Mouse (Mus musculus) right cerebral cortex, postnatal 36 days (tissue): Measurements from ENCODE around the gene Rimklb.
A peak's percentile ranks its signal among the peaks of the same experiment; 100 is the strongest.
"Not testable (repeated sequence)": the region's sequence is repeated elsewhere in the genome, so short reads cannot be mapped to it uniquely, and the experiment has no call there.

Experiments used
- DNase-seq, 2 experiments: peaks; one replicate each; pipeline ENCODE4 v3.0.0; 2022; ENCODE audit warnings: low spot score in 2 of 2, mixed read lengths in 1 of 2

Gene Rimklb

GRCm38 (mm10) chr6:122496501-122496900, 2.1 kb downstream of the Rimklb start:
- no peak for DNase-seq

- peak in 1 of 2 experiments; percentile 7 for DNase-seq
These were observed 3.3 kb downstream of the Rimklb start for GRCm38 (mm10) chr6:122495082-122495881.

GRCm38 (mm10) chr6:122493799-122494472, 4.6 kb downstream of the Rimklb start:
- DNase-seq: no peak

GRCm38 (mm10) chr6:122492479-122492878, 6.1 kb downstream of the Rimklb start:
- DNase-seq: no peak

GRCm38 (mm10) chr6:122491557-122491956, 7.0 kb downstream of the Rimklb start:
- peak; percentile 26 to 30 for DNase-seq

GRCm38 (mm10) chr6:122490929-122491512, 7.5 kb downstream of the Rimklb start:
- no peak for DNase-seq

DNA sequence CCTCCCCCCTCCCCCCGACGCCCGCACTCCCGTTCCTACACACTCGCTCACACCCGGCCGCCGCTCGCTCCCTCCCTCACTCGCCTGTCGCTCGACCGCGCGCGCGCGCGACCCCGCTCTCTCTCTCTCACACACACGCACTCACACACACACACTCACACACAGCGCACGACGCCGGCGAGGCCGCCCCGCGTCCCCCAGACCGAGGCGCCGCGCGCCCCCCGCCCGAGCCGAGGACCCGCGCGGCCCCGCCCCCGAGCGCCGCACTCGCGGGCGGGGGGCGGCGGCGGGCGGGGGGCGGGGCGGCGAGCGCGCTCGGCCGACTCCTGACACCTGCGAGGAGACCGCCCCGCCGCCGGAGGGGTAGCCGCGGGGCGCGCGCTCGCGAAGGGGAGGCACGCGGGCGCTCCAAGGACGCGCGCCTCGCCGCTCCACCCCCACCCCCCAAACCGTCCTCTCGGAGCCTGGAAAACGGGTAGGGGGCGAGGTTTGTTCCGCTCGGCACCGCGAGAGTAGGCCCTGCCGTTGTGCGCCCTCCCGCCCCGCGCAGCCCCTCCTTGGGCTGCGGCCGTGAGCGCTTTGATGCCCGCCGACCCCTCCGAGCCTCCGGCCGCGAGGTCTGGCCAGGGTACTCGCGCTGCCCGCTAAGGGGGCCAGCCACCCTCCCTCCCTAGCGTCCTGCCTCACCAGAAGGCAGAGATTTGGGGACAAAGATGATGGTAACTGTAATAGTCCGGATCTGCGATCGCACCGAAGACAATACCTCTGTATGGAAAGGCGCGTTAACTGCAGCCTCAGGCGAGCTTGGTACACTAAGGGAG, 12.1 kb downstream of the Rimklb start:
- peak; percentile 23 to 34 for DNase-seq

GRCm38 (mm10) chr6:122485401-122486296, 12.9 kb downstream of the Rimklb start:
- DNase-seq: peak in 1 of 2 experiments; percentile 23

DNA sequence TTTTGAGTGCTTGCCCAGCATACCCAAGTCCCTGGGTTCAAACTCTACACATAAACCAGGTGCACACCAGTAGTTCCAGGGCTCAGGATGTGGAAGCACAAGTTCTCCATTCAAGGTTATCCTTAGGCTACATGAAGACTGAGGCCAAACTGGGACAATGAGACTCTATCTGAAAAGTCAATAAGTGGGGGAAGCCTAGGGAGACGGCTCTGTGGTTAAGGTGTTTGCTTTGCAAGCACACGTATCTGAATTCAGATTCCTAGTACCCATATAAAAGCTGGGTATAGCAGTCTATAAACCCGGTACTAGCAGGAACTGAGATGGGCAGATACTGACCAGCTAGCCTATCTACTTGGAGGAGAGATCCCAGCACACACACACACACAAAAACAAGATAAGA, 20.5 kb downstream of the Rimklb start:
- DNase-seq: no peak

- DNase-seq: not testable (repeated sequence)
These were observed 27.1 kb downstream of the Rimklb start for GRCm38 (mm10) chr6:122471461-122471860.

GRCm38 (mm10) chr6:122470240-122470639, 28.3 kb downstream of the Rimklb start:
- DNase-seq: no peak

DNA sequence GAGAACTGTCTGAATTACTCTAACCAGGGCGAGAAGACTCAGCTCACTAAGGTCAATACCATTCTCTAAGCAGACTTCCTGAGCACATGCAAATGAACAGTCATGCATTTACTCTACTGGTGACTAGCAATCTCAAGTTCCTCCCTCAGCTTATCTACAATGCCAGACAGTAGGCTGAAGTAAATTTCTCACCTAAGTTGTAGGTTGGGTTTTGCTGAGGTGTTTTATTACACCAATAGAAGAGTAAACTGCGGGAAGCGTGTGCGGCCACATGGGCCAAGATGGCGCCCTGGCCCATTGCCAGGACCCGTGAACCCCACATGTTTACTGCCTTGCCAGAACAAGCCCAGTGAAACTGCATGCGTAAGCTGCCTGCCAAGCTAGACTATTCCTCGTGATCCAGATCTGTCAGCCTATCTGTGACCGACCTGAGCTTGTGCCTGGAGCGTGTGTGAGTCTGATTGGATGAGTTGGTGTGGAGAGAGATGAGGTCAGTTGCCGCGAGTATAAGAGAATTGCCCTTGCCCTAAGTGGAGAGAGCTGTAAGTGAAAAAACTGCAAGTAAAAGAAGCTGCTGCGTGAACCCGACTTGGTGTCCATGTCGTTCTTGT, 29.4 kb downstream of the Rimklb start:
- DNase-seq: no peak

DNA sequence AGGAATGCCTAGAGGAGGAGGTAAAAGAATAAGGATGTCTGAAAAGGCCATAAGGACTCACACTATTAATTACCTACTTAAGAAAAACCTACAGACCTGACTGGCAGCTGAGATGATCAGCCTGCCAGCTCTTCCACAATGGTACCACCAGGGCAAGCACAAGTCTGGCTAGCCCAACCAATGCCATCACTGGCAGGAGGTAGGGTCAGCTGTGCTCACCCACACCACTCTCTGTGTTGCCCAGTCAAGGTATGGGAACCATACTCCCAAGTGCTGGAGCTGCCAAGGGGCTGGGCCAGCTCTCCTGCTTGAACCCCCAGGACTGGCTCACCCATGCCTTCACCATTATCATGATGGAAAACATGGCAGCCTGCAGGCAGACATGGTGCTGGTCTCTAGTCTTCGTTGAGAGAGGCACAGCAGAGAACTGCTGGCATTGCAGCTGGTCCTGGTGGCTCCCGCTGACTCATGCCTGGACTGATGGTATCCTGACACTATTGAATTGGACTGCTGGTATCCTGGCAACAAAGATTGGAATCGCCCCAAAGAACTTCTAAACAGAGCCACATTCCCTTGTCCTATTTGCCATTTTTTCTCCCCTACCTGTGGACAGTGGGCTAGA, 32.4 kb downstream of the Rimklb start:
- no peak for DNase-seq

DNA sequence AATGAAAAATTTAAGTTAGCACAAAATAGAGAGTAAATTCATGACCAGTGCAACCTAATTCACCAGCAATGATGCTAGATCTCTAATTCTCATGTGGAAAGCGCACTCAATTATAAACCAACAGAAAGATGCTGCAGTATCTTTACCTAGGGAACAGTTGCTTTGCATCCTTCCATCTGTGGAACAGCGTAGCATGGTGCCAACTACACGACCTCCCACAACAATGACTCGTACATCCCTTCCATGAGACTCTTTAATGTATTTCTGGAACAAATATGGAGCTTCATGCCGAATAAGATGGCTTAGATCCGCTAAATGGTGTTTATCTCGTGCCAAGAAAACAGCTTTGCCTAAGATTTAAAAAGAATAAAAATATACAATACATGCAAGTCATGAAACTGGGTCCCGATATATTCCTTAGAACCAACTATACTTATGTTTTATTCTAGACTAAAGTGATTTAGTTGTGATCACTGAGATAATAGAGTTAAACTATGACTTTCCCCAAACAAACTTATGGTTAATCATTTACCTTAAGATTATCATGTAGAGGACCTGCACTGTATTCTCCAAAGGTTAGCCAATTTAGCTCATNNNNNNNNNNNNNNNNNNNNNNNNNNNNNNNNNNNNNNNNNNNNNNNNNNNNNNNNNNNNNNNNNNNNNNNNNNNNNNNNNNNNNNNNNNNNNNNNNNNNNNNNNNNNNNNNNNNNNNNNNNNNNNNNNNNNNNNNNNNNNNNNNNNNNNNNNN, 39.4 kb downstream of the Rimklb start:
- no peak for DNase-seq

GRCm38 (mm10) chr6:122447848-122448247, 50.7 kb downstream of the Rimklb start:
- no peak for DNase-seq

DNA sequence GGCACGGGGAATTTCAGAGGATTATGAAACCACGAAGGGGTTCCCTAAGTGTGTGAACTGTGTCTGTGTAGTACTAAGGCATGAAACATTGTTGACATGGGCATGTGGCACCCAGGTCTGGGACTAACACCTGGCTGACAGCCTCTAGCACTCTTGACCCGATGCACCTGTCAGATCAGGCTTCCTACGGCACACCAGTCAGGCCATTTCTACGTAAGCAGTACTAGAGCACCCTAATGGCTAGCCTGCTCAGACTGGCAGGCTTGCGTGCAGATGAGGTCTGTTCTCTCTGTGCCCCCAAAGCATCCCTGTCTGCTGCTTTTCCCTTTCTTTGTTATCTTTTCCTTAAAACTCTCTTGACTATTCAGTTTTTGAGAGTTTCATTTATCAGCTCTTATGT, 53.3 kb downstream of the Rimklb start:
- DNase-seq: no peak

DNA sequence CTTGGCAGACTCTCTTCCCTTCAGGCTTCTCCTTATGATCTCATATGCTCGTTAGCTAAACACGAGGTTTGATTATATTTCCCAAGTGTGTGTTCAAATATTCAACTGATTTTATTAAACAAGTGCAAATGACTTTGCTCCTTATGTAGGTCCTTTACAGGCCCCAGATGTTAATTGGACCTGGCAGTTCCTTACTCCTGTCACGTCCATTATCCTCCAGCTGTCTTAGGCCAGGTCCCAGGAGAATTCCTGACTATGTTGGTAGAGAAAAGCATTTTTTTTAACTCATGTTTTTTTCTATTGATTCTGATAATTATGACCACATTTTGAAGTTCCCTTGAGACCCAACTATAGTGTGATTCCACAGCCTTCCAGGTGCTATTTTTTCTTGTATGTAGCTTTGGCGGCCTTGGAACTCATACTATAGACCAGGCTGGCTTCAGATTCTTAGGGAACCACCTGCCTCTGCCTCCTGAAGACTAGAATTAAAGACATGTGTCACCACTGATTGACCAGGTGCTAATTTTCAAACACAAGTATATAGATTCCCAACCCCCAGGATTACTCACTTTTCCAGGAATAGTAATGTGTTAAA, 57.8 kb downstream of the Rimklb start:
- DNase-seq: no peak

DNA sequence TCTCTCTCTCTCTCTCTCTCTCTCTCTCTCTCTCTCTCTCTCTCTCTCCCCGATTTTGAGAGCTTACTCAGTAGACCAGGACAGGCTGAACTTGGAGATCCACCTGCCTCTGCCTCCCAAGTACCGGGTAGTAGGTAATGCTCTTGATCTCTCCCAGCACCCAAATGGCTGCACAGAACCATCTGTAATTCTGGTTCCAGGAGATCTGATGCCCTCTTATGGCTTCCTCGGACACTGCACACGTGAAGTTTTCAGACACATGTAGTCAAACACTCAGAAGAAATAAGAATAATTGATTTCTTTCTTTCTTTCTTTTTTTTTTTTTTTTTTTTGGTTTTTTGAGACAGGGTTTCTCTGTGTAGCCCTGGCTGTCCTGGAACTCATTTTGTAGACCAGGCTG, 59.3 kb downstream of the Rimklb start:
- no peak for DNase-seq

DNA sequence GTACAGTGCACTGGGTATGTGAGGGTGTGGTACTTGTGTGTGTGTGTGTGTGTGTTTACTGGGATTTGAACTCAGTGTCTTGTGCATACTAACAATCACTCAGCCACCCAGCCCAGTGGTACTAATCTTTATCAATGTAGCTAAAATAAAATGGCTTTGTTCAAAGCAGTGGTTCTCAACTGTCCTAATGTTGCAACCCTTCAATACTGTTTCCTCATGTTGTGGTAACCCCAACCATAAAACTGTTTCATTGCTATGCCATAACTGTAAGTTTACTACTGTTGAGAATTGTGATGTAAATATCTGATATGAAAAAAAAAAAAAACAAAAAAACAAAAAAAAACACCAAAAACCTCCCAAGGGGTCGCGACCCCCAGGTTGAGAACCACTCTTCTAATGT, 63.3 kb downstream of the Rimklb start:
- no peak for DNase-seq
